Mouse (Mus musculus): Measurements from ENCODE around the gene Dcpp2. TPM values are rescaled to one million over a fixed set of nuclear protein-coding genes. Genes with fewer than 3 reads are reported as not detected.

Gene Dcpp2
- polyA plus RNA-seq (2017; shearing (Covaris generic)): not detected

DNA sequence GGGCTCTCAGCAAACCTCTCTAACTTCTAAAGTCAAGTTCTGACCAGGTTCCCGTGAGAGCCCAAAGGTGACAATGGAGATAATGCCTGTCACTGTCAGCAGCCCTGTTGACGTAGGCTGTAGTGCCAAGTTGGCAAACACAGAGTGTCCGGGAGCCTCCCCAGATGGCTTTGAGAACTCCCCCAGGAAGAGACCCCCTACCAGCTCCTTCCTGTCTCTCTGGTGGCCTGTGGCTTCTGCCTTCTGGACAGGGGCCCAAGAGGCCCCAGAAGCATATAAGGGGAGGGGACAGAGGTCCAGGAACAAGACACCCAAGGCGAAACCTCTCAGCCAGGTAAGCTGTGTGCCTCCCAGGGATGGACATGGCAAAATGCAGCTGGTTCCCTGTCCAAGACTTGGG lies at the start of gene Dcpp2, which contains the start of gene Dcpp1:
TSS of gene Dcpp2 (plus strand) at position 305 of the 400 bp plus-strand sequence.
TSS of gene Dcpp1 (plus strand) at position 301 of the 400 bp plus-strand sequence.

DNA sequence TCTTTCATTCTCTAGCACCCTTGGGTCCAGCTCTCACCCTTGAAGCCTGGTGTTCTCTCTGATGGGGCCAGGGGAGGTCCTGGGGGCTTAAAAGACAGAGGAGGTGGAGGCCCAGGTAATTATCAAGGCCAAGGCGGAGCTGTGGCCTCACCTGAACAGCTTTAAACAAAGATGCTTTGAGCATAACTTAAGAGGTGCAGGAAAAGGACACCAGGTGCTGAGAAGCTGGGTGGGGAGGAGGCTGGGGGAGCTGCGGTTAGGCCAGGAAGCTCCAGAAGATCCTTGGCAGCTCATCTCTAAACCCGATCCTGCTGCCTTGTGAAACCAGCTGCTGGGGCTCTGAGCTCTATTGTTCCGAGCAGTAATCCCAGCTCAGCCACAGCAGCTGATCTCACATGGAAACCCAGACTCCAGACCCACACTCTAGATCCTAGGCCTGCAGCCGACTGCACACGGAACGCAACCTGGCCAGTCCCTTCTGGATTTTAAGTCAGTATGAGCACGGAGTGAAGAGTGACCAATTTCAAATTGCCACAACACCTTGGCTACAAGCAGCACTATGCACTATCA lies 44.6 kb upstream of the Dcpp2 start, which contains the start of gene Prss33:
TSS of gene Prss33 (minus strand) at position 51 of the 570 bp plus-strand sequence.

DNA sequence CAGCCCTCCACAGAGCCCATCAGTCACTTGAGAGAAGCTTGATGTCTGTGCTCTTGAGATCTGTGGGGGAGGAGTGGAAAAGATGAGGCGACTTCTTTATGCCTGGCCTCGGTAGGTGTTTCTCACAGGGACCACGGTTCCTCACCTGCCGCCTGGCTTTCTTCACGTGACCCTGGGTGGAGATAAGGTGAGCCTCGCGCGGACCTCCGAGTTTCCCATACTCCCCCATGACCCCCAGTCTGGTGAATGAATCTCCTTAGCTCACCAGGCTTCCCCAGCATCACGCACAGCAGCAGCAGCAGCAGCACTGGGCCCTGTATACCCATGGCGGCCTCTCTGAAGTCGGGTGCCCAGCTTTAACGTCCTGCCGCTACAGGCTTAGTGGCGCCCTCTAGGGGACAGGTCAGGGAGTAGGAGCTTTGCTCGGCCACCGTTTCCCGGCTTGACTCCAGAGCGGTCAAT lies 36.8 kb upstream of the Dcpp2 start, which contains the start of the genes Prss32 and Prss41:
TSS of gene Prss32 (plus strand) at position 44 of the 462 bp plus-strand sequence.
TSS of gene Prss41 (minus strand) at position 361 of the 462 bp plus-strand sequence.

DNA sequence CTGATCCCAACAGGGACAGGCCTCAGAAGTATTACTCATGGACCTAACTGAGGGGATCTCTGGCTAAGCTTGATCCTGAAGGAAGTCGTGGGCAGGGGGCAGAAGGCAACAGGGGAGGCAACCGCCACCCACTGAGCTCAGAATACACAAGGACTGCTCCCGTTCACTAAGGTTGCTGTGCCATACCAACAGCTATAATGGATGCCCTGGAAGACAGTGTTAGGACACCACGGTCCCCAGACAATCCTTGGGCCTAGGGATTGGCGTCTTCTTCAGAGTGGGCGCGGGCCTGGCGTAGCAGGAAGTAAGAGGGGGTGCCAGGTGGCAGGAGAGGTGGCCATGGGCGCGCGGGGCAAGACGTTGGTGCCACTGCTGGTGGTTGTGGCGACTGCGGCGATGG lies 12.9 kb upstream of the Dcpp2 start, which contains the start of gene Prss21:
TSS of gene Prss21 (plus strand) at position 301 of the 400 bp plus-strand sequence.

DNA sequence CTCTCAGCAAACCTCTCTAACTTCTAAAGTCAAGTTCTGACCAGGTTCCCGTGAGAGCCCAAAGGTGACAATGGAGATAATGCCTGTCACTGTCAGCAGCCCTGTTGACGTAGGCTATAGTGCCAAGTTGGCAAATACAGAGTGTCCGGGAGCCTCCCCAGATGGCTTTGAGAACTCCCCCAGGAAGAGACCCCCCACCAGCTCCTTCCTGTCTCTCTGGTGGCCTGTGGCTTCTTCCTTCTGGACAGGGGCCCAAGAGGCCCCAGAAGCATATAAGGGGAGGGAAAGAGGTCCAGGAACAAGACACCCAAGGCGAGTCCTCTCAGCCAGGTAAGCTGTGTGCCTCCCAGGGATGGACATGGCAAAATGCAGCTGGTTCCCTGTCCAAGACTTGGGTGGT lies 36.5 kb downstream of the Dcpp2 start, which contains the start of gene Dcpp3:
TSS of gene Dcpp3 (plus strand) at position 301 of the 400 bp plus-strand sequence.

DNA sequence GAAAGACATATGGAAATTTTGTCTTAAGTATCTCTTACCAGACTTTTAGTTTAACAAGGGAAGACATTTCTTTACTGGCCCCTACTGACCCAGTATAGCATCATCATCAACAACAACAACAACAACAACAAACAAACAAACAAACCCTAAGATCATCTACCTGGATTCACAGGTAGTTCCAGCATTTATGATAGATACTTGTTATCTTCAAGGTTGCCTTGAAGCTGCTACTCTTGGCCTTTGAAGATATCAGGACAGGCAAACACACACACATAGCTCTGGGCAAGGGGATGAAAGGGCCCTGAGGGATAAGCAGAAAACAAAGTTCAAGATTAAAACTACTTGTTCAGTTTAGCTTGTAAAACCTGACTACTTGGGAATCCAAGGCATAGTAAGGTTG lies 60.7 kb downstream of the Dcpp2 start, which contains the start of gene Sbp:
TSS of gene Sbp (plus strand) at position 301 of the 400 bp plus-strand sequence.

Other genes with a start within 250 kb of the Dcpp2 start
- gene Mmp25, start 235.6 kb upstream of the Dcpp2 start, polyA plus RNA-seq (2017; shearing (Covaris generic)): 0.77 TPM
- not detected for gene Bicdl2, start 220.4 kb upstream of the Dcpp2 start, polyA plus RNA-seq (2017; shearing (Covaris generic))
- 68.4 TPM for gene Hcfc1r1, start 207.3 kb upstream of the Dcpp2 start, polyA plus RNA-seq (2017; shearing (Covaris generic))
- 33.8 TPM for gene Thoc6, start 207.0 kb upstream of the Dcpp2 start, polyA plus RNA-seq (2017; shearing (Covaris generic))
- gene Tnfrsf12a, start 203.4 kb upstream of the Dcpp2 start, polyA plus RNA-seq (2017; shearing (Covaris generic)): 9.2 TPM
- gene Cldn6, start 201.6 kb upstream of the Dcpp2 start, polyA plus RNA-seq (2017; shearing (Covaris generic)): not detected
- not detected for gene Cldn9, start 196.9 kb upstream of the Dcpp2 start, polyA plus RNA-seq (2017; shearing (Covaris generic))
- gene 1520401A03Rik, start 158.1 kb upstream of the Dcpp2 start, polyA plus RNA-seq (2017; shearing (Covaris generic)): not detected
- gene Pkmyt1, start 154.5 kb upstream of the Dcpp2 start, polyA plus RNA-seq (2017; shearing (Covaris generic)): 28.6 TPM
- 10.4 TPM for gene Paqr4, start 140.0 kb upstream of the Dcpp2 start, polyA plus RNA-seq (2017; shearing (Covaris generic))
- gene Kremen2, start 135.0 kb upstream of the Dcpp2 start, polyA plus RNA-seq (2017; shearing (Covaris generic)): 6.0 TPM
- gene Flywch1, start 109.3 kb upstream of the Dcpp2 start, polyA plus RNA-seq (2017; shearing (Covaris generic)): 34.0 TPM
- gene Flywch2, start 94.8 kb upstream of the Dcpp2 start, polyA plus RNA-seq (2017; shearing (Covaris generic)): 4.5 TPM
- 568 TPM for gene Srrm2, start 90.3 kb upstream of the Dcpp2 start, polyA plus RNA-seq (2017; shearing (Covaris generic))
- 672 TPM for gene Elob, start 51.7 kb upstream of the Dcpp2 start, polyA plus RNA-seq (2017; shearing (Covaris generic))
- gene Prss33, start 44.8 kb upstream of the Dcpp2 start, polyA plus RNA-seq (2017; shearing (Covaris generic)): 0.39 TPM
- gene Prss32, start 37.0 kb upstream of the Dcpp2 start, polyA plus RNA-seq (2017; shearing (Covaris generic)): not detected
- 6.6 TPM for gene Prss41, start 36.7 kb upstream of the Dcpp2 start, polyA plus RNA-seq (2017; shearing (Covaris generic))
- not detected for gene Prss21, start 12.8 kb upstream of the Dcpp2 start, polyA plus RNA-seq (2017; shearing (Covaris generic))
- gene Dcpp1, start within 50 bp of the Dcpp2 start, polyA plus RNA-seq (2017; shearing (Covaris generic)): not detected
- not detected for gene Dcpp3, start 36.6 kb downstream of the Dcpp2 start, polyA plus RNA-seq (2017; shearing (Covaris generic))
- gene Sbp, start 60.8 kb downstream of the Dcpp2 start, polyA plus RNA-seq (2017; shearing (Covaris generic)): not detected
- gene Sbpl, start 74.4 kb downstream of the Dcpp2 start, polyA plus RNA-seq (2017; shearing (Covaris generic)): not detected
- gene Prss30, start 99.7 kb downstream of the Dcpp2 start, polyA plus RNA-seq (2017; shearing (Covaris generic)): 0.26 TPM
- gene Prss22, start 117.2 kb downstream of the Dcpp2 start, polyA plus RNA-seq (2017; shearing (Covaris generic)): not detected
- 0.55 TPM for gene Prss27, start 157.3 kb downstream of the Dcpp2 start, polyA plus RNA-seq (2017; shearing (Covaris generic))
- gene Kctd5, start 192.6 kb downstream of the Dcpp2 start, polyA plus RNA-seq (2017; shearing (Covaris generic)): 12.9 TPM